Mouse (Mus musculus) megakaryocyte, embryonic 14.5 days (primary cell): ENCODE measurements around the gene Memo1.

ENCODE experiments used
- FLI1 ChIP-seq: IDR thresholded peaks from 2 replicates; pipeline ENCODE4 v1.6.1; 2012; ENCODE audit warnings: low read length, inconsistent platforms, mixed read lengths
- GATA1 ChIP-seq: IDR thresholded peaks from 3 replicates; pipeline ENCODE4 v1.6.1; 2012; ENCODE audit warnings: mixed read lengths, low read length, inconsistent platforms, borderline replicate concordance

DNA sequence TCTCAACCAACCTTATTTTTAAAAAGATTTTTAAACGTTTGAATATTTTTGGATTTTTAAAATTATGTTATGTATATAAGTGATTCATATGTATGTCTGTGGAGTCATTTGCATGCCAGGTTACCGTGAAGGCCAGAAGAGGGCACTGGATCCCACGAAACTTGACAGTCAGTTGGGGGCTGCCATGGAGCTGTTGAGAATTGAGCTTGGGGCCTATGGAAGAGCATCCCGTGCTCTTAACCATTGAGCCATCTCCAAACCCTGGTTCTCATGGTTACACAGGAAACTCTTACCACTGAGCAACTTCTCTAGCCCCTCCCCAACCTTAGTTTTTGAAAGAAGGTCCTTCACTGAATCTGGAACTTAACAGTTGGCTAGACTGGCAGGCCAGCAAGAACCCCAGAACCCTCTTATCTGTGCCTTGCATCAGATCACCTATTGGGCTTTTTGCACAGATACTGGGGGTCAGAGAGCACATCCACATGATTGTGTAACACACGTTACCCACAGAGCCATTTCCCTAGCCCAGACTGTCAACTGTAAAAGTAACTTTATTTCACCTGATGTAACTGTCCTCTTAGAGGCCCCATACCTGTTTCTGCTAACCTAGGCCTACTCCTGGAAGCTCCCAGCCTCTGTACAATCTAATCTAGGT lies 27.2 kb upstream of the Memo1 start:
- no peak for TF ChIP-seq GATA1
- TF ChIP-seq FLI1, result no peak
